Mouse (Mus musculus) left cerebral cortex, adult 18-20 months (tissue): ENCODE data around the gene P2rx2. TPM values are rescaled to one million over a fixed set of nuclear protein-coding genes. Genes with fewer than 3 reads are reported as not detected.

Source experiments
- DNase-seq, 2 experiments: peaks; one replicate each; pipeline ENCODE4 v3.0.0; 2021 to 2022; ENCODE audit warnings: low spot score in 2 of 2, mixed read lengths in 1 of 2
- total RNA-seq, 2 experiments: library from RNA; stranded (reverse); gene quantifications; 2 replicates each; pipeline ENCODE4 v1.2.3; 2021

The P2rx2 gene
- total RNA-seq, 2 experiments from 2014 or later: 0.23 TPM; not detected in 1

- DNase-seq: no peak
Observed at GRCm38 (mm10) chr5:110338792-110339191, 4.2 kb downstream of the P2rx2 start.

GRCm38 (mm10) chr5:110330508-110330907 is 12.5 kb downstream of the P2rx2 start:
- DNase-seq: no peak

GRCm38 (mm10) chr5:110313127-110313526 is 29.9 kb downstream of the P2rx2 start:
- DNase-seq: no peak

- no peak for DNase-seq
Observed at GRCm38 (mm10) chr5:110308861-110309260, 34.2 kb downstream of the P2rx2 start.

- no peak for DNase-seq
Observed at GRCm38 (mm10) chr5:110300591-110300990, 42.4 kb downstream of the P2rx2 start.

GRCm38 (mm10) chr5:110296637-110297036 is 46.4 kb downstream of the P2rx2 start:
- DNase-seq: no peak

GRCm38 (mm10) chr5:110291649-110292048 is 51.4 kb downstream of the P2rx2 start:
- no peak for DNase-seq

Other genes with a start within 250 kb of the P2rx2 start
- under 1 TPM; 0.40 to 0.53 TPM for gene Gm35315, start 248.8 kb downstream of the P2rx2 start, total RNA-seq
- 10 to 100 TPM; 10.4 to 10.9 TPM for gene Plcxd1, start 243.2 kb downstream of the P2rx2 start, total RNA-seq
- gene Gtpbp6, start 235.0 kb downstream of the P2rx2 start, total RNA-seq: 10 to 100 TPM; 81.8 to 96.5 TPM
- 10 to 100 TPM; 15.5 to 15.7 TPM for gene Zfp605, start 233.1 kb downstream of the P2rx2 start, total RNA-seq
- 10 to 100 TPM; 42.3 to 54.0 TPM for gene Chfr, start 207.4 kb downstream of the P2rx2 start, total RNA-seq
- 10 to 100 TPM; 47.1 to 47.5 TPM for gene Golga3, start 166.5 kb downstream of the P2rx2 start, total RNA-seq
- 10 to 100 TPM; 41.8 to 45.2 TPM for gene Ankle2, start 112.2 kb downstream of the P2rx2 start, total RNA-seq
- 10 to 100 TPM; 55.1 to 59.2 TPM for gene Pgam5, start 73.3 kb downstream of the P2rx2 start, total RNA-seq
- 1 to 10 TPM; 7.9 to 9.5 TPM for gene Pxmp2, start 57.0 kb downstream of the P2rx2 start, total RNA-seq
- 1 to 10 TPM in 1 of 2 experiments, under 1 TPM in 1; 0.73 to 1.0 TPM for gene Pole, start 56.9 kb downstream of the P2rx2 start, total RNA-seq
- not detected for gene Lrcol1, start 1.5 kb upstream of the P2rx2 start, total RNA-seq
- 10 to 100 TPM; 73.8 to 80.7 TPM for gene Fbrsl1, start 105.3 kb upstream of the P2rx2 start, total RNA-seq
- gene Galnt9, start 201.1 kb upstream of the P2rx2 start, total RNA-seq: 100 to 1,000 TPM in 1 of 2 experiments, 10 to 100 TPM in 1; 87.0 to 117 TPM